Mouse (Mus musculus) layer of hippocampus, postnatal 14 days (tissue): ENCODE measurements around the gene Emc9. TPM values are rescaled to one million over a fixed set of nuclear protein-coding genes. Genes with fewer than 3 reads are reported as not detected.

ENCODE experiments used
- DNase-seq, 2 experiments: peaks; one replicate each; pipeline ENCODE4 v3.0.0; 2021 to 2022; ENCODE audit warnings: low spot score in 2 of 2, mixed read lengths in 1 of 2
- total RNA-seq, 2 experiments: library from RNA; stranded (reverse); gene quantifications; 2 replicates each; pipeline ENCODE4 v1.2.3; 2021

Gene Emc9
- total RNA-seq, 2 experiments from 2014 or later: 39.0 to 42.3 TPM

GRCm38 (mm10) chr14:55561860-55562259 lies 23.2 kb downstream of the Emc9 start:
- no peak for DNase-seq

GRCm38 (mm10) chr14:55560202-55561073 lies 24.7 kb downstream of the Emc9 start, which contains the start of gene A730061H03Rik:
Gene A730061H03Rik, minus strand, starts transcription at chr14:55560406.
- peak; percentile 98 to 99 for DNase-seq

GRCm38 (mm10) chr14:55559799-55560201 lies 25.3 kb downstream of the Emc9 start, which contains the start of gene Dcaf11:
Gene Dcaf11, plus strand, starts transcription at chr14:55560006.
- peak; percentile 87 to 93 for DNase-seq

DNA sequence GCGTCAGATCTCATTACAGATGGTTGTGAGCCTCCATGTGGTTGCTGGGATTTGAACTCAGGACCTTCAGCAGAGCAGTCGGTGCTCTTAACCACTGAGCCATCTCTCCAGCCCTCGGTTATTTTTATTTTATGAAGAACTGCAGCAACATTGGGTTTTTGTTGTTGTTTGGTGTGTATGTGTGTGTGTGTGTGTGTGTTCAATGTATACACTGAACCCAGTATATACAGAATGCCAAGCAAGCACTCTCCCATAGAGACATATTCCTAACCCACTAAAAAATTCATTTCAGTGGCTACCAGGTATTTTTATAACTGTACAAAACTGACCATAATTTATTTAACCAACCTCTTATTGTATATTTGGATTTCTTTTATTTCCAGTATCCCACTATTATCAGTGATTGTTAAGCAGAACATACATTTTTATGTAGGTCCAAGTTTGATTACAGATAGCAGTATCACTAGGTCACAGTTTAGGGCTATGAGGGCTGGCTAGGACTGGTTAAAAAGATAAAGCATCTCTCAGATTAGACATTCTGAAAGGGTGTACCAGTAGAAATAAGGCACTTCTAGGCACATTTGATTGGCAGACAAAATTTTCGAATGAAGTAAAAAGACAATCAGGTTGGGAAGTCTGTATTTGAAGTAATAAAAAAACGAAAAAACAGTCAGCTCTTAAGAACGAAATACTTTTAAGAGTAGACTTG lies 26.2 kb downstream of the Emc9 start:
- DNase-seq: no peak

DNA sequence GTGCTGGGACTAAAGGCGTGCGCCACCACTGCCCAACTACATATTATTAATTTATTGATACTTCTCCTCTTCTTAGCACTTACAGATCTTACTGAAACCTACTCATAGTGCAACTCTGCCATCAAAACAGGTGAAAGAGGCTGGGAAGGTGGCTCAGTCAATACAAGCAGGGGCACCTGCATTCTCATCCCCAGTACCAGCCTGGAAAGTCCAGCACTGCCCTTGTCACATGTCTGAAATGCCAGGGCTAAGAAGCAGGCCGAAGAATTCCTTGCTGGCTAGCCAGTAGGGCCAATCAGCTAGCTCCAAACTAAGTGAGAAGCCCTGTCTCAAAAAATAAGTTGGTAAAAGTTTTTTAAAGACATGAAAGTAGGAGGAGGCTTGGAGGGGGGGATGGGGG lies 27.5 kb downstream of the Emc9 start:
- no peak for DNase-seq

DNA sequence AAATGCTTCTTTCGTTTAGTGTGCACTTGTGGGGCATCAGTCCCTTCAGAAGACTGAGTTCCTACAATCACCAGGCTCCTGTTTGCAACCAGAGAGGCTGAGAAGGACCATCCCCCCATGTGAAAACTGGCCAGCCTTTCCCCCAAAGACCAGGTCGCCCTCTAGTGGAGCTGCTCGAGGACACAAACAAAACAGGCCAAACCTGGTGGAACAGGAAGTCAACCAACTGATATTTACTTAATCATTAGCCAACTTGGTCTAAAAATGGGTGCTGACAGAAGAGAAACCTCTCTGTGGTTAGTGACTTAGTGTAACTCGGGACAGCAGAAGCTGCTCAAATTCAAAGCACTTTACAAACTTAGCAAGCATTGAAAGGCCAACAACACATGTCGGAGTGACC lies 28.1 kb downstream of the Emc9 start:
- peak; percentile 70 to 79 for DNase-seq

GRCm38 (mm10) chr14:55555788-55556187 lies 29.3 kb downstream of the Emc9 start:
- no peak for DNase-seq

- no peak for DNase-seq
Measured at GRCm38 (mm10) chr14:55554635-55555034, 30.5 kb downstream of the Emc9 start.

GRCm38 (mm10) chr14:55551794-55552193 lies 33.3 kb downstream of the Emc9 start:
- no peak for DNase-seq

- DNase-seq: no peak
Measured at GRCm38 (mm10) chr14:55551347-55551746, 33.8 kb downstream of the Emc9 start.

DNA sequence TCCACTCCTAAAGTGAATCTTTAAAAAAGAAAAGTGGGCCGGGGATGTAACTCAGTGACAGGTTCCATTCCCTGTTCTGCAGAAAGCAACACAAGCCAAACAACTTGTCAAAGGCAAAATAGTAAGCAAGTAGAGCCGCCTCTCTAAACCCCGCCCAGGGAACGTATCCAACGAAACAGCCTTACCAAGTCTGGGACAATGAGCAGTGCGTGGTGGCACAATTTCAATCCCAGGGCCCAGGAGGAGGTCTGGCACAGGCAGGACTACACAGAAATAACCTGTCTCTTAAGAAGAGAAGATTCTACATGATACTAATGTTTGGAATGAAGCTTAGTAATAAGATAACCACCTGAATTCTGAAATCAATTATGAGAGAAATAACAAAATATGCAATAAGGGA lies 34.9 kb downstream of the Emc9 start:
- DNase-seq: no peak

DNA sequence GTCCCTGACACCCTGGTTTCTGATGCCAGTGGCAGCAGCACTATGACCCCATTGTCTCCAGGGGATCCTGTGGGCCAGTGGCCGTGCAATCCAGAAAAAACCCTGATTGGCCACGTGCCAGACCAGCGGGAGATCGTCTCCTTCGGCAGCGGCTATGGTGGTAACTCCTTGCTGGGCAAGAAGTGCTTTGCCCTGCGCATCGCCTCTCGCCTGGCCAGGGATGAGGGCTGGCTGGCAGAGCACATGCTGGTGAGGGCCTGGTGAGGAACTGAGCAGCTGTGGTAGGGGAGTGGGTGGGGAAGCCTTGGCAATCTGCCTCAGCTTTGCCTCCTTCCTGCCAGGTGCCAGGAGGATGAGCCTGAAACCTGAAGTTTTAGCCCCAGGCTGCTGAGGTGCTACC lies 40.8 kb downstream of the Emc9 start:
- DNase-seq: peak in 1 of 2 experiments; percentile 12

DNA sequence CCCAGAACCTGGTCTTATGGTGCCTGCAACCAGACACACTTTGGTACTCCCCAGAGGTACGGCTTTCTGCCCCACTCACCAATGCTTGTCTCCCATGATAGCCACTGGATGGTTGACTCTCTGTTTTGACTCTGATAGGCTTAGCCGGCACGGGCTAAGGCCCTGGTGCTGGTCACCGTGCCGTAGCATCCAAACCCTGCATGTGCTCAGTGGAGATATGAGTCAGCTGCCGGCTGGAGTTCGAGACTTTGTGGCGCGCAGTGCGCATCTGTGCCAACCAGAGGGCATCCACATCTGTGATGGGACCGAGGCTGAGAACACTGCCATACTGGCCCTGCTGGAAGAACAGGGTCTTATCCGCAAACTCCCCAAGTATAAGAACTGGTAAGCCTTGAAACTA lies 42.8 kb downstream of the Emc9 start:
- no peak for DNase-seq

GRCm38 (mm10) chr14:55540787-55541321 lies 44.2 kb downstream of the Emc9 start:
- peak; percentile 64 to 70 for DNase-seq

DNA sequence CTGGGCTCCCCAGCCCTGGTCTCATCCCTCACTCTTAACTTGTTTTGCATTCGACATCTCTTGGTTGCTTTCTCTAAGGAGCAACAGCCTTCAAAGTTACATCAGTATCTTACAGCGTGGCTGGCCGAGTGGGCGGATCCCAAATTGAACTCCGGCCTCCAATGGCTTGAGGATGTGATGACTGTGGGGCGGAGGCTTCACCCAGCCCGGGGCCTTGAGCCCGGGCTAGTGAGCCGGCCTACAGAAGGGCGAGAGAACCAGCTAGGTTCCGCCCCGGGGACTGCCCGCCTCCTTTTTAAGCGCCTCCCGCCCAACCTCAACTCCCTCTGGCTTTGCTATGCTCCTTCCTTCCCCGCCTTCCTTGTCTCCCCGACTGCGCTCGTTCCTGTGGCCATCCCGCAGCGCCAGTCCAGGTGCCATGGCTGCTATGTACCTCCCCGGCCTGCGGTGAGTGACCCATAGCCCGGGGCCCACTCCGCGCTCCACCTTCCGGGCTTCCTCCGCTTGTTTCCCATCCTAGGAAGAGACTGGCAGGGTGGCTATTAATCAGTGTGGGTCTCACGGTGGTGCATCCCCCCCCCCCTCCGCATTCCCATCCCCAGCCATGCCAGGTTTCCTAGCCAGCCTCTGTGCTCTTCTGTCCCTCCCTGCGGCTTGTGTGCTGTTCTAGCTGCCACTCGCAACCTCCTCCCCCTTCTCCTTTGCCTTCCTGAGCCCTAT lies 44.9 kb downstream of the Emc9 start, which contains the start of gene Pck2:
Pck2 (plus strand) TSS at position 200 of the 720 bp plus-strand sequence.
- peak; percentile 66 to 67 for DNase-seq

GRCm38 (mm10) chr14:55536116-55536745 lies 48.9 kb downstream of the Emc9 start:
- DNase-seq: no peak
